Mouse (Mus musculus) intestine, embryonic 15.5 days (tissue): ENCODE data around the gene Gipc1. TPM values are rescaled to one million over a fixed set of nuclear protein-coding genes. Genes with fewer than 3 reads are reported as not detected.

Experiments
- ATAC-seq: fragments of 200-750 bp; cut with Nextera tagmentation; 2 replicates; pipeline ENCODE4 v1.8.0; 2017; ENCODE audit warnings: moderate TSS enrichment, moderate library complexity
- H3K27ac ChIP-seq: fragments of 300-500 bp; sonication (generic); 2 replicates; pipeline ENCODE4 v1.5.1; 2015; ENCODE audit warnings: mild to moderate bottlenecking, inconsistent platforms
- H3K27me3 ChIP-seq: fragments of 300-500 bp; sonication (generic); replicated peaks from 2 replicates; pipeline ENCODE4 v1.6.1; 2015; ENCODE audit warnings: inconsistent platforms
- H3K36me3 ChIP-seq: fragments of 300-500 bp; sonication (generic); 2 replicates; pipeline ENCODE4 v1.6.1; 2015; ENCODE audit warnings: inconsistent platforms
- H3K4me1 ChIP-seq: fragments of 300-500 bp; sonication (generic); replicated peaks from 2 replicates; pipeline ENCODE4 v1.6.1; 2015; ENCODE audit warnings: inconsistent platforms
- H3K4me2 ChIP-seq: fragments of 300-500 bp; sonication (generic); replicated peaks from 2 replicates; pipeline ENCODE4 v1.6.1; 2015; ENCODE audit warnings: mild to moderate bottlenecking, inconsistent platforms
- H3K4me3 ChIP-seq: fragments of 300-500 bp; sonication (generic); replicated peaks from 2 replicates; pipeline ENCODE4 v1.5.1; 2015; ENCODE audit warnings: inconsistent platforms
- H3K9ac ChIP-seq: fragments of 300-500 bp; sonication (generic); 2 replicates; pipeline ENCODE4 v1.6.1; 2015; ENCODE audit warnings: inconsistent platforms
- H3K9me3 ChIP-seq: fragments of 300-500 bp; sonication (generic); 2 replicates; pipeline ENCODE4 v1.6.1; 2016; ENCODE audit warnings: inconsistent platforms
- WGBS: fragments of 180-500 bp; shearing (Covaris S2); methylation state at CpG from one replicate; pipeline ENCODE4 v1.1.7; 2015; 5-methylcytosine and 5-hydroxymethylcytosine counted together
- polyA plus RNA-seq: library from polyadenylated mRNA; unstranded; fragments of >200 nt; fragmentation: Nextera tagmentation; extraction: Ambion mirVana; gene quantifications from 2 replicates; pipeline ENCODE4 v1.2.1, GENCODE M21; 2015

The Gipc1 gene
- 163 and 166 TPM in 2 replicates for polyA plus RNA-seq

GRCm38 (mm10) chr8:83652030-83652743, at the start of gene Gipc1:
Gene Gipc1 (plus strand): TSS chr8:83652677.
- no peaks in the 10 kb centered on the region for H3K27me3 ChIP-seq
- WGBS, result 4% methylated on average over 50 of the region's 50 CpGs
- peak; percentile 96 for ATAC-seq

GRCm38 (mm10) chr8:83607661-83608397, 44.6 kb upstream of the Gipc1 start, which contains the start of the genes Tecr and Dnajb1:
Gene Tecr (minus strand): TSS chr8:83607971.
Gene Dnajb1 (plus strand): TSS chr8:83608193.
- Histone ChIP-seq H3K27me3 (no peaks in the 10 kb centered on the region), H3K36me3 (peaks cover 27% of the 10 kb centered on the region), H3K9ac (peak within 1 kb of the TSS; percentile 81), H3K9me3 (no peaks in the 10 kb centered on the region), H3K4me3 (peak within 1 kb of the TSS; percentile 86), H3K4me2 (peak within 1 kb of the TSS; percentile 68), H3K27ac (peak within 1 kb of the TSS; percentile 98), H3K4me1 (peaks cover 19% of the 10 kb centered on the region)
- under 1% methylated on average over 68 of the region's 69 CpGs for WGBS
- ATAC-seq, result peak; percentile 97

More at GRCm38 (mm10) chr8:83652030-83652743, at the start of gene Gipc1:
- Histone ChIP-seq H3K9ac (peak within 1 kb of the TSS; percentile 78), H3K9me3 (no peaks in the 10 kb centered on the region), H3K4me1 (peaks cover 26% of the 10 kb centered on the region), H3K4me2 (peak within 1 kb of the TSS; percentile 89), H3K4me3 (peak within 1 kb of the TSS; percentile 79), H3K27ac (peak within 1 kb of the TSS; percentile 87), H3K36me3 (0 out of 2 replicates have a peak, but pooled peaks cover 7% of the 10 kb centered on the region)

GRCm38 (mm10) chr8:83608398-83608829, 44.1 kb upstream of the Gipc1 start:
- under 1% methylated on average over 51 of the region's 51 CpGs for WGBS
- Histone ChIP-seq H3K9ac (peak overlapping the region; percentile 81), H3K4me1 (peaks cover 19% of the 10 kb centered on the region), H3K9me3 (no peaks in the 10 kb centered on the region), H3K36me3 (peaks cover 30% of the 10 kb centered on the region), H3K27ac (peak overlapping the region; percentile 98), H3K4me3 (peak overlapping the region; percentile 86), H3K27me3 (no peaks in the 10 kb centered on the region), H3K4me2 (peak overlapping the region; percentile 68)
- peak; percentile 79 for ATAC-seq

- no peaks in the 10 kb centered on the region for H3K27me3 ChIP-seq
- peaks cover 36% of the 10 kb centered on the region for H3K36me3 ChIP-seq
- H3K4me3 ChIP-seq, result peak overlapping the region; percentile 86
- H3K4me2 ChIP-seq, result peak overlapping the region; percentile 68
- H3K27ac ChIP-seq, result no peak overlapping the region
- ATAC-seq, result no peak
- WGBS, result 21% methylated on average over 9 of the region's 9 CpGs
- peak overlapping the region; percentile 81 for H3K9ac ChIP-seq
- no peaks in the 10 kb centered on the region for H3K9me3 ChIP-seq
- H3K4me1 ChIP-seq, result peaks cover 19% of the 10 kb centered on the region
These were observed 43.4 kb upstream of the Gipc1 start for GRCm38 (mm10) chr8:83609086-83609485.

- H3K27me3 ChIP-seq, result no peaks in the 10 kb centered on the region
- no peaks in the 10 kb centered on the region for H3K9me3 ChIP-seq
- H3K4me1 ChIP-seq, result peaks cover 19% of the 10 kb centered on the region
- peak overlapping the region; percentile 81 for H3K9ac ChIP-seq
- H3K4me2 ChIP-seq, result peak overlapping the region; percentile 68
- no peak for ATAC-seq
- peak overlapping the region; percentile 86 for H3K4me3 ChIP-seq
- H3K27ac ChIP-seq, result no peak overlapping the region
- 86% methylated on average over 10 of the region's 10 CpGs for WGBS
- peaks cover 37% of the 10 kb centered on the region for H3K36me3 ChIP-seq
These were observed 42.8 kb upstream of the Gipc1 start for GRCm38 (mm10) chr8:83609547-83610180.

- WGBS, result 95% methylated on average over 4 of the region's 4 CpGs
- H3K4me1 ChIP-seq, result peaks cover 17% of the 10 kb centered on the region
- H3K4me3 ChIP-seq, result no peak overlapping the region
- H3K9ac ChIP-seq, result no peak overlapping the region
- H3K36me3 ChIP-seq, result peaks cover 37% of the 10 kb centered on the region
- no peak overlapping the region for H3K27ac ChIP-seq
- H3K27me3 ChIP-seq, result no peaks in the 10 kb centered on the region
- ATAC-seq, result no peak
- H3K9me3 ChIP-seq, result no peaks in the 10 kb centered on the region
- no peak overlapping the region for H3K4me2 ChIP-seq
These were observed 40.6 kb upstream of the Gipc1 start for GRCm38 (mm10) chr8:83611921-83612320.

GRCm38 (mm10) chr8:83613695-83614094, 38.8 kb upstream of the Gipc1 start:
- WGBS, result 95% methylated on average over 4 of the region's 4 CpGs

GRCm38 (mm10) chr8:83616625-83617024, 35.9 kb upstream of the Gipc1 start:
- Histone ChIP-seq H3K36me3 (peaks cover 22% of the 10 kb centered on the region), H3K4me2 (no peak overlapping the region), H3K4me3 (no peak overlapping the region), H3K4me1 (no peaks in the 10 kb centered on the region), H3K27me3 (no peaks in the 10 kb centered on the region), H3K27ac (no peak overlapping the region), H3K9ac (no peak overlapping the region), H3K9me3 (no peaks in the 10 kb centered on the region)
- ATAC-seq, result no peak

More at GRCm38 (mm10) chr8:83613695-83614094, 38.8 kb upstream of the Gipc1 start:
- Histone ChIP-seq H3K9ac (no peak overlapping the region), H3K4me3 (no peak overlapping the region), H3K27ac (no peak overlapping the region), H3K36me3 (peaks cover 37% of the 10 kb centered on the region), H3K4me2 (no peak overlapping the region), H3K27me3 (no peaks in the 10 kb centered on the region), H3K9me3 (no peaks in the 10 kb centered on the region), H3K4me1 (peaks cover 13% of the 10 kb centered on the region)
- ATAC-seq, result no peak

- H3K27ac ChIP-seq, result no peak overlapping the region
- no peak overlapping the region for H3K4me2 ChIP-seq
- no peak for ATAC-seq
- H3K4me1 ChIP-seq, result peaks cover 1% of the 10 kb centered on the region; the same call in 1 of the 2 replicates
- H3K9ac ChIP-seq, result no peak overlapping the region
- H3K36me3 ChIP-seq, result peaks cover 17% of the 10 kb centered on the region
- H3K27me3 ChIP-seq, result no peaks in the 10 kb centered on the region
- WGBS, result 85% methylated on average over 2 of the region's 2 CpGs
- no peaks in the 10 kb centered on the region for H3K9me3 ChIP-seq
- H3K4me3 ChIP-seq, result no peak overlapping the region
These were observed 35.4 kb upstream of the Gipc1 start for GRCm38 (mm10) chr8:83617111-83617510.

- WGBS, result 90% methylated on average over 2 of the region's 2 CpGs
- Histone ChIP-seq H3K27me3 (no peaks in the 10 kb centered on the region), H3K36me3 (0 out of 2 replicates have a peak, but pooled peaks cover 6% of the 10 kb centered on the region), H3K9me3 (no peaks in the 10 kb centered on the region), H3K4me2 (no peak overlapping the region), H3K4me1 (peaks cover 3% of the 10 kb centered on the region; the same call in 1 of the 2 replicates), H3K9ac (no peak overlapping the region), H3K27ac (no peak overlapping the region), H3K4me3 (no peak overlapping the region)
- no peak for ATAC-seq
These were observed 33.9 kb upstream of the Gipc1 start for GRCm38 (mm10) chr8:83618566-83618965.

- ATAC-seq, result no peak
These were observed 32.8 kb upstream of the Gipc1 start for GRCm38 (mm10) chr8:83619568-83620285.

More at GRCm38 (mm10) chr8:83619568-83620285, 32.8 kb upstream of the Gipc1 start:
- H3K9me3 ChIP-seq, result no peaks in the 10 kb centered on the region
- H3K9ac ChIP-seq, result no peak overlapping the region
- H3K4me2 ChIP-seq, result no peak overlapping the region
- 88% methylated on average over 9 of the region's 9 CpGs for WGBS
- H3K27ac ChIP-seq, result no peak overlapping the region
- H3K27me3 ChIP-seq, result no peaks in the 10 kb centered on the region
- peaks cover 3% of the 10 kb centered on the region; the same call in 1 of the 2 replicates for H3K4me1 ChIP-seq
- H3K4me3 ChIP-seq, result no peak overlapping the region
- no peaks in the 10 kb centered on the region for H3K36me3 ChIP-seq
